Mouse (Mus musculus): Measurements from ENCODE around the gene Fam192a.

- TF ChIP-seq CHD2 (IDR thresholded peaks at IDR 0.05; ENCODE audit: low read depth, low read length) (no peak), ZC3H11A (IDR thresholded peaks at IDR 0.05; ENCODE audit: borderline replicate concordance, low read depth, low read length) (no peak)
These were observed 68.7 kb downstream of the Fam192a start, which contains the start of gene Cpne2 for GRCm38 (mm10) chr8:94532873-94533671.

Measured in ES-E14 (cell line).